Mouse (Mus musculus) liver, postnatal 0 days (tissue): ENCODE results near the gene Cacna1a. TPM values are rescaled to one million over a fixed set of nuclear protein-coding genes. Genes with fewer than 3 reads are reported as not detected.

Source experiments
- ATAC-seq: fragments of 200-750 bp; cut with Nextera tagmentation; 2 replicates; pipeline ENCODE4 v1.8.0; 2017; ENCODE audit warnings: mild to moderate bottlenecking, moderate library complexity
- DNase-seq: peaks from one replicate; pipeline ENCODE4 v3.0.0-alpha.2; 2016
- H3K27ac ChIP-seq: fragments of 300-500 bp; sonication (generic); 2 replicates; pipeline ENCODE4 v1.5.1; 2014; ENCODE audit warnings: antibody characterized with exemption, moderate library complexity, mild to moderate bottlenecking, low read depth
- H3K27me3 ChIP-seq: fragments of 300-500 bp; sonication (generic); 2 replicates; pipeline ENCODE4 v1.6.1; 2014; ENCODE audit warnings: low read length, control low read depth, mixed read lengths; ENCODE audit not compliant: insufficient read depth
- H3K36me3 ChIP-seq: fragments of 300-500 bp; sonication (generic); replicated peaks from 2 replicates; pipeline ENCODE4 v1.6.1; 2014; ENCODE audit warnings: mild to moderate bottlenecking, control low read depth, low read length, moderate library complexity, mixed read lengths; ENCODE audit not compliant: insufficient read depth
- H3K4me1 ChIP-seq: fragments of 300-500 bp; sonication (generic); 2 replicates; pipeline ENCODE4 v1.6.1; 2014; ENCODE audit warnings: antibody characterized with exemption, mild to moderate bottlenecking, control low read depth; ENCODE audit not compliant: insufficient read depth
- H3K4me2 ChIP-seq: fragments of 300-500 bp; sonication (generic); 2 replicates; pipeline ENCODE4 v1.6.1; 2014; ENCODE audit warnings: low read depth, mild to moderate bottlenecking, low read length, moderate library complexity, mixed read lengths
- H3K4me3 ChIP-seq: fragments of 300-500 bp; sonication (generic); 2 replicates; pipeline ENCODE4 v1.5.1; 2014; ENCODE audit warnings: low read depth, low read length
- H3K9ac ChIP-seq: fragments of 300-500 bp; sonication (generic); replicated peaks from 2 replicates; pipeline ENCODE4 v1.6.1; 2014; ENCODE audit warnings: mild to moderate bottlenecking, moderate library complexity
- H3K9me3 ChIP-seq: fragments of 300-500 bp; sonication (generic); 2 replicates; pipeline ENCODE4 v1.6.1; 2016; ENCODE audit warnings: mild to moderate bottlenecking, control low read depth, low read length, mixed read lengths
- CTCF ChIP-seq: sonication (generic); IDR thresholded peaks from 2 replicates; pipeline ENCODE4 v1.5.1; 2016; ENCODE audit warnings: antibody characterized with exemption, low read depth
- EP300 ChIP-seq: IDR thresholded peaks from 2 replicates; pipeline ENCODE4 v1.6.1; 2016; ENCODE audit warnings: antibody characterized with exemption, low read depth, mild to moderate bottlenecking
- WGBS: fragments of 180-500 bp; shearing (Covaris S2); extraction: QIAGEN DNeasy Blood & Tissue Kit; methylation state at CpG from one replicate; pipeline ENCODE4 v1.1.7; 2014; ENCODE audit not compliant: insufficient replicate concordance; 5-methylcytosine and 5-hydroxymethylcytosine counted together
- polyA plus RNA-seq: library from polyadenylated mRNA; unstranded; fragments of >200 nt; fragmentation: Nextera tagmentation; extraction: Ambion mirVana; gene quantifications from 2 replicates; pipeline ENCODE4 v1.2.1, GENCODE M21; 2015

The Cacna1a gene
- polyA plus RNA-seq, 1 experiment from 2014 or later: 0.49 TPM

DNA sequence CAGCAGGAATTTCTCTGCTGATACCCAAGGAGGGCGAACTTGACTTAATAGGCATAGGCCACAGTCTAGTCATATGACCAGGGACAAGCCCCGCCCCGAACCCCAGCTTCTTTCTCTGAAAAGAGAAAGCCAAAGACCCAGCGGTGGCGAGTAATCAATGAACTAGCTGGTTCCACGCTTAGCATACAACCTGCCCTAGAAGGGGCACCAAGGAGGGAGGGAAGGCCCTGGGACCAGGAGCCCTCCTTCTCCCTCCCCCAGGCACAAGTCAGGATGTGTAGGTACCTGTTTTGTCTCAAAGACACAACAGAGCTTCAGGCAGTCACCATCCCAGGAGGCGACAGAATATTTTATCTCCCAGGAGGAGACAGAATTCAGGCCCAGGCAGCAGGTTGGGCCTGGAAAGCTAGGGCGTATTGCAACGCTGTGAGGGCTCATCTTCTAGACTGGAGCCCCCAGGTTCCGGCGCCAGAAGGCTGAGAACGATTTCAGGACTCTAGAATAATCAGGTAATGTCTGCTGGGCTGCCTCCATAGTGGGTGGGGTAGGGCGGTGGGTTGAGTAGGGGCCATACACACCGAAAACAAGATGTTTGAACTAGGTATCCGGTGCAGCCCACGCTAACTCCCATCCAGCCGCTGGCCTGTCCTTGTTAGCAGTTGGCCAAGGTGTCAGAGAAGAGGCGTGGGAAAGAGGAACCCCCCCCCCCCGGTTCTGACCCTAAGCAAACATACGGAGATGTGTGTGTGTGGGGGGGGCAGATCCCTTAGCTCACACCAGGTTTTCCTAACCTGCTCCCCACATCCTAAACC lies 298.2 kb downstream of the Cacna1a start, which contains the start of gene Trmt1:
Trmt1 (plus strand) TSS at position 117 of the 812 bp plus-strand sequence.
- TF ChIP-seq EP300: no peak
- TF ChIP-seq CTCF: no peak
- Histone ChIP-seq H3K9me3 (no peaks in the 10 kb centered on the region), H3K9ac (peak within 1 kb of the TSS; percentile 93), H3K4me1 (peaks cover 38% of the 10 kb centered on the region), H3K4me3 (peak within 1 kb of the TSS; percentile 91), H3K4me2 (peak within 1 kb of the TSS; percentile 94), H3K36me3 (peaks cover 12% of the 10 kb centered on the region), H3K27ac (peak within 1 kb of the TSS; percentile 89), H3K27me3 (no peaks in the 10 kb centered on the region)
- WGBS: 9% methylated on average over 19 of the region's 20 CpGs
- ATAC-seq (no peak), DNase-seq (peak; percentile 58)

DNA sequence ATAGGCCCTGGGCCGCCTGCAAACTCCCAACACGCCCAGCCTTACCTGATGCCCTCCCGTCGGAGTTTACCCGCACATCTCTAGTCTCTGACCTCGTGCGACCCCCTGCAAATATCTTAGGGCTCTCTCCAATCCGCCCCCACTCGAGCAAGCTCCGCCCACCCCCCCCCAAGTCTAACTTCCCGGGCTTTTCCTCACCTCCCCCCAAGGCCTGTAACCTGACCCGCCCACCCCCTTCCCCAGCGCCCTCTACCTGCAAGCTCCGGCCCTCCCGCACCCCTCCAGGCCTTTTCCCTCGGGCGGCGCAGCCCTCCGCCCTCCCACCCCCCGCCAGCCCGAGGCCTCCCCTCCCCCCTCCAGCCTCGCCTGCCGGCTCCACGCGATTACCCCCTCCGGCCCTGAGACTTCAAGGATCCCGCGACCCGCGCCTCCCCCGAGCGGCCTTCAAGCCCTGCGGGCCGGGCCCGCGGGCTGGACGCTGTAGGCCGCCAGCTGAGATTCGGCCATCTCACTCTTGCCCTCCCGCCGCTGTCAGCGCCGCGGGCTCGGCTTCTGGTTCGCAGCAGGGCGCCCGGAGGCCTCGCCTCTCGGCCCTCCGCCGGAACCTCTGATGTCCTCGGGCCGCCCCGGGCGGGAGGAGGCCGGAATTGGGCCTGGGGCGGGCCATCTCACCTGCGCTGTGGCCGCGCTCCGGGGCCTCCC lies 298.9 kb downstream of the Cacna1a start:
- whole genome bisulfite sequencing: 3% methylated on average over 40 of the region's 62 CpGs
- H3K9ac ChIP-seq: peak overlapping the region; percentile 93
- H3K4me2 ChIP-seq: peak overlapping the region; percentile 94
- TF ChIP-seq CTCF (peak; percentile 20; the same call in 1 of the 2 replicates), EP300 (no peak)
- H3K27ac ChIP-seq: peak overlapping the region; percentile 89
- peaks cover 9% of the 10 kb centered on the region for H3K36me3 ChIP-seq
- no peaks in the 10 kb centered on the region for H3K27me3 ChIP-seq
- DNase-seq (peak; percentile 67), ATAC-seq (peak; percentile 45)
- H3K4me3 ChIP-seq: peak overlapping the region; percentile 91
- peaks cover 38% of the 10 kb centered on the region for H3K4me1 ChIP-seq
- H3K9me3 ChIP-seq: no peaks in the 10 kb centered on the region

DNA sequence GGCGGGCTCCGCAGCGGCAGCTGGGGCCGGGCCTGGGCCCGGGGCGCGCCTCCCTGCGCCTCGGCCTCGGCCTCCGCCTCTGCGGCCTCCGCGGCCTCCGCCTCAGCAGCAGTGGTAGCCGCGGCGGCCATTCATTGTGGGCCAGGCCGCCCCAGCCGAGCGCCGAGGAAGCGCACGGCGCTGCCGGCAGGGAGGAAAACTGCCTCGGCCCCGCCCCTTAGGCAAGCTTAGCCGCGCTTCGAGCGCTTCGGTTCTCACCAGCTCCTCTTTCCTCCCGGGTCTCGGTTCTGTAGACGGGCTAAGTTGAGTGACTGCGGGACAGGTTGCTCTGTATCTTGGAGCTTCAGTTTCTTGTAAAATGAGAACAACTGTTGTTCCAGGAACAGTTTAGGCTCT lies 299.5 kb downstream of the Cacna1a start, which contains the start of gene Nacc1:
Nacc1 (minus strand) TSS at position 158 of the 396 bp plus-strand sequence.
- Histone ChIP-seq H3K4me3 (peak within 1 kb of the TSS; percentile 91), H3K9me3 (no peaks in the 10 kb centered on the region), H3K4me1 (peaks cover 38% of the 10 kb centered on the region), H3K36me3 (peaks cover 4% of the 10 kb centered on the region), H3K4me2 (peak within 1 kb of the TSS; percentile 97), H3K27ac (peak within 1 kb of the TSS; percentile 89), H3K9ac (peak within 1 kb of the TSS; percentile 93), H3K27me3 (no peaks in the 10 kb centered on the region)
- ATAC-seq (peak; percentile 84), DNase-seq (peak; percentile 91)
- WGBS: 0% methylated on average over 30 of the region's 37 CpGs
- TF ChIP-seq EP300 (no peak), CTCF (peak; percentile 24)

DNA sequence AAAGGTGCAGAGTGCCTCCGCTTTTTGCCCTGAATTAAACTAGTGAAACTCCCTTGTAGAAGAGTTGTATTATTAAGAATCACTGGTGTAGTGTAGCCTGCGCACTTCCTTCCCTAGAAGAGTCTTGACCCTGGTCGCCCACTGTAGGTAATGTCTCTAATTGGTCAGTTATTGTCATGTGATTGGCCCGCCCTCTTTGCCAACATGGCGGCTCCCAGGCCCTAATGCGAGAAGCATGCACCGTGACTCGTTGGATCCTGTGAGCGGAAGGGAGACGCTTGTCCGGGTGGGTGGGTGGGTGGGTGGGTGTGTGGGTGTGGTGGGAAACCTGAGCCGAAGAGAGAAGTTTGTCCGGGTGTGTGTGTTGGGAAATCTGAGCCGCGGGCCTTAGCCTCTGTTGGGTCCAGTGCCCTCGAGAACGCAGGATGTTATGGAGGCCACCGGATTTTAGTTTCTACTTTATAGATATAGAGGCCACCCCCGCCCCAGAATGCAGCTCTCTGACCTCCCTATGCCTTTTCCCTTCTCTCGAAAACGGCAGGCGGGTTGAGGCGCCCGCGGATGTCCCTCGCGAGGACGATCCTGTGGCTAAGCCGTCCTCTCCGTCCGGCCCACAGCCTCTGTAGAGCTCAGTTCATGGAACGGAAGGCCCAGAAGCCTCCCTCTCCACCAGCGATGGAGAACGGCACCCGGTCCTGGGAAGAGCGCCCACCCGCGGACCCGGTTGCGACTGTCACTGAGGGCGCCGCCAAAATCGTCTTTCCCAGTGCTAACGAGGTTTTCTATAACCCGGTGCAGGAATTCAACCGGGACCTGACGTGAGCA lies 301.1 kb downstream of the Cacna1a start:
- WGBS: under 1% methylated on average over 47 of the region's 47 CpGs
- peaks cover 38% of the 10 kb centered on the region for H3K4me1 ChIP-seq
- H3K27ac ChIP-seq: peak overlapping the region; percentile 64
- no peaks in the 10 kb centered on the region for H3K9me3 ChIP-seq
- H3K27me3 ChIP-seq: no peaks in the 10 kb centered on the region
- peak; percentile 89 for DNase-seq
- peak; percentile 81 for ATAC-seq
- TF ChIP-seq CTCF: peak; percentile 35
- TF ChIP-seq EP300: no peak
- H3K4me3 ChIP-seq: peak overlapping the region; percentile 80
- H3K4me2 ChIP-seq: peak overlapping the region; percentile 97
- H3K36me3 ChIP-seq: peaks cover 13% of the 10 kb centered on the region
- H3K9ac ChIP-seq: peak overlapping the region; percentile 75

Other genes starting within 250 kb of the Cacna1a start
- 4.4 and 4.5 TPM in 2 replicates for gene Cc2d1a, start 240.5 kb upstream of the Cacna1a start, polyA plus RNA-seq
- 0.24 and 0.29 TPM in 2 replicates for gene 4930432K21Rik, start 240.4 kb upstream of the Cacna1a start, polyA plus RNA-seq
- gene Nanos3, start 203.2 kb upstream of the Cacna1a start, polyA plus RNA-seq: 0.34 and 0.79 TPM in 2 replicates
- 1.4 and 1.6 TPM in 2 replicates for gene Zswim4, start 151.4 kb upstream of the Cacna1a start, polyA plus RNA-seq
- gene D8Ertd738e, start 138.7 kb upstream of the Cacna1a start, polyA plus RNA-seq: 189 and 201 TPM in 2 replicates
- gene Mri1, start 131.1 kb upstream of the Cacna1a start, polyA plus RNA-seq: 40.9 and 41.9 TPM in 2 replicates
- gene Ccdc130, start 118.1 kb upstream of the Cacna1a start, polyA plus RNA-seq: 4.7 and 6.5 TPM in 2 replicates